Mouse (Mus musculus) intestine, embryonic 14.5 days (tissue): Measurements from ENCODE around the gene Gk2. TPM values are rescaled to one million over a fixed set of nuclear protein-coding genes. Genes with fewer than 3 reads are reported as not detected.

Source experiments
- ATAC-seq: fragments of 200-750 bp; cut with Nextera tagmentation; replicated peaks from 2 replicates; pipeline ENCODE4 v1.8.0; 2017; ENCODE audit warnings: low read depth, moderate number of reproducible peaks, moderate TSS enrichment, moderate library complexity; ENCODE audit not compliant: low FRiP score, low TSS enrichment
- DNase-seq: peaks from one replicate; pipeline ENCODE4 v3.0.0-alpha.2; 2018; ENCODE audit warnings: low spot score
- H3K27ac ChIP-seq: fragments of 300-500 bp; sonication (generic); 2 replicates; pipeline ENCODE4 v1.5.1; 2014; ENCODE audit warnings: low read depth, mild to moderate bottlenecking, control low read depth
- H3K27me3 ChIP-seq: fragments of 300-500 bp; sonication (generic); replicated peaks from 2 replicates; pipeline ENCODE4 v1.6.1; 2014; ENCODE audit warnings: low read length, control low read depth; ENCODE audit not compliant: control insufficient read depth, insufficient read depth
- H3K36me3 ChIP-seq: fragments of 300-500 bp; sonication (generic); 2 replicates; pipeline ENCODE4 v1.6.1; 2014; ENCODE audit warnings: low read length, control low read depth; ENCODE audit not compliant: control insufficient read depth, insufficient read depth
- H3K4me1 ChIP-seq: fragments of 300-500 bp; sonication (generic); replicated peaks from 2 replicates; pipeline ENCODE4 v1.6.1; 2014; ENCODE audit warnings: low read length, control low read depth, mixed read lengths; ENCODE audit not compliant: control insufficient read depth, insufficient read depth
- H3K4me2 ChIP-seq: fragments of 300-500 bp; sonication (generic); 2 replicates; pipeline ENCODE4 v1.6.1; 2014; ENCODE audit warnings: low read length
- H3K4me3 ChIP-seq: fragments of 300-500 bp; sonication (generic); 2 replicates; pipeline ENCODE4 v1.5.1; 2014; ENCODE audit warnings: low read depth, low read length, control low read depth, mixed read lengths
- H3K9ac ChIP-seq: fragments of 300-500 bp; sonication (generic); 2 replicates; pipeline ENCODE4 v1.6.1; 2014; ENCODE audit warnings: mild to moderate bottlenecking, low read length
- H3K9me3 ChIP-seq: fragments of 300-500 bp; sonication (generic); 2 replicates; pipeline ENCODE4 v1.6.1; 2016; ENCODE audit warnings: low read length, control low read depth; ENCODE audit not compliant: control insufficient read depth
- WGBS: fragments of 180-500 bp; shearing (Covaris S2); extraction: QIAGEN DNeasy Blood & Tissue Kit; methylation state at CpG from one replicate; pipeline ENCODE4 v1.1.7; 2014; 5-methylcytosine and 5-hydroxymethylcytosine counted together
- polyA plus RNA-seq: library from polyadenylated mRNA; unstranded; fragments of >200 nt; fragmentation: Nextera tagmentation; extraction: Ambion mirVana; gene quantifications from 2 replicates; pipeline ENCODE4 v1.2.1, GENCODE M21; 2014

Gene Gk2
- polyA plus RNA-seq, 1 experiment from 2014 or later: 0.27 TPM

DNA sequence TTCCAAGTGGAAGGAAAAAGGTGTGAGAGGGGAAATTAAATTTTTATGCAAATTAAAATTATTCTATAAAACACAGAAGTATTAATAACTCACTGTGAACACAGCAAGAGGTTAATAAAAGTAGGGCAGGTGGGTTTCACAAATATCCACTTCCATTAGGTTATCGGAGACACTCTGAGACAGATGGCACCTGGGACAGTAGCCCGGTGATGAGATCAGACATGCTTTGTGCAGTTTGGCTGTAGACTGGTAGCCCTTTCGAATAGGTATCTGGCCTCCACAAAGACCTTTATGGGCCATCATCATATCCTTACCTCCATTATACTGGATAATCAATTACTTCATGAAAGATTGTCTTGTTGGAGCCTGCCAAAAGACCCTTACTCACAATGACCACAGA, 6.0 kb upstream of the Gk2 start:
- DNase-seq (no peak), ATAC-seq (no peak)
- H3K9me3 ChIP-seq: no peaks in the 10 kb centered on the region
- 93% methylated on average over 3 of the region's 3 CpGs for WGBS
- no peak overlapping the region for H3K4me2 ChIP-seq
- no peaks in the 10 kb centered on the region for H3K27me3 ChIP-seq
- no peaks in the 10 kb centered on the region for H3K4me1 ChIP-seq
- no peak overlapping the region for H3K4me3 ChIP-seq
- no peak overlapping the region for H3K9ac ChIP-seq
- no peaks in the 10 kb centered on the region for H3K36me3 ChIP-seq
- no peak overlapping the region for H3K27ac ChIP-seq

- no peaks in the 10 kb centered on the region for H3K4me1 ChIP-seq
- H3K27ac ChIP-seq: no peak overlapping the region
- no peaks in the 10 kb centered on the region for H3K9me3 ChIP-seq
- no peaks in the 10 kb centered on the region for H3K36me3 ChIP-seq
- 84% methylated on average over 4 of the region's 4 CpGs for WGBS
- no peak overlapping the region for H3K4me3 ChIP-seq
- ATAC-seq (no peak), DNase-seq (no peak)
- no peak overlapping the region for H3K4me2 ChIP-seq
- H3K27me3 ChIP-seq: no peaks in the 10 kb centered on the region
- no peak overlapping the region for H3K9ac ChIP-seq
Measured at GRCm38 (mm10) chr5:97451451-97451850, 5.4 kb downstream of the Gk2 start.

GRCm38 (mm10) chr5:97444191-97444590, 12.6 kb downstream of the Gk2 start:
- 61% methylated on average over 1 of the region's 1 CpGs for WGBS
- H3K4me1 ChIP-seq: no peaks in the 10 kb centered on the region
- H3K4me2 ChIP-seq: no peak overlapping the region
- ATAC-seq: no peak
- H3K9me3 ChIP-seq: no peaks in the 10 kb centered on the region
- H3K9ac ChIP-seq: no peak overlapping the region
- no peak overlapping the region for H3K27ac ChIP-seq
- DNase-seq: no peak
- no peak overlapping the region for H3K4me3 ChIP-seq
- no peaks in the 10 kb centered on the region for H3K36me3 ChIP-seq
- no peaks in the 10 kb centered on the region for H3K27me3 ChIP-seq

- WGBS: 87% methylated on average over 2 of the region's 2 CpGs
- DNase-seq: no peak
- no peak overlapping the region for H3K4me2 ChIP-seq
Measured at GRCm38 (mm10) chr5:97432512-97432911, 24.3 kb downstream of the Gk2 start.

GRCm38 (mm10) chr5:97429976-97430375, 26.8 kb downstream of the Gk2 start:
- no peaks in the 10 kb centered on the region for H3K9me3 ChIP-seq
- 78% methylated on average over 9 of the region's 9 CpGs for WGBS
- H3K27ac ChIP-seq: no peak overlapping the region
- H3K4me2 ChIP-seq: no peak overlapping the region
- no peak overlapping the region for H3K9ac ChIP-seq
- no peak overlapping the region for H3K4me3 ChIP-seq
- no peaks in the 10 kb centered on the region for H3K4me1 ChIP-seq
- no peaks in the 10 kb centered on the region for H3K27me3 ChIP-seq
- DNase-seq (no peak), ATAC-seq (no peak)
- H3K36me3 ChIP-seq: no peaks in the 10 kb centered on the region

More at GRCm38 (mm10) chr5:97432512-97432911, 24.3 kb downstream of the Gk2 start:
- no peak overlapping the region for H3K9ac ChIP-seq
- no peaks in the 10 kb centered on the region for H3K36me3 ChIP-seq
- no peak overlapping the region for H3K27ac ChIP-seq
- no peaks in the 10 kb centered on the region for H3K27me3 ChIP-seq
- no peaks in the 10 kb centered on the region for H3K9me3 ChIP-seq
- no peaks in the 10 kb centered on the region for H3K4me1 ChIP-seq
- no peak for ATAC-seq
- no peak overlapping the region for H3K4me3 ChIP-seq

DNA sequence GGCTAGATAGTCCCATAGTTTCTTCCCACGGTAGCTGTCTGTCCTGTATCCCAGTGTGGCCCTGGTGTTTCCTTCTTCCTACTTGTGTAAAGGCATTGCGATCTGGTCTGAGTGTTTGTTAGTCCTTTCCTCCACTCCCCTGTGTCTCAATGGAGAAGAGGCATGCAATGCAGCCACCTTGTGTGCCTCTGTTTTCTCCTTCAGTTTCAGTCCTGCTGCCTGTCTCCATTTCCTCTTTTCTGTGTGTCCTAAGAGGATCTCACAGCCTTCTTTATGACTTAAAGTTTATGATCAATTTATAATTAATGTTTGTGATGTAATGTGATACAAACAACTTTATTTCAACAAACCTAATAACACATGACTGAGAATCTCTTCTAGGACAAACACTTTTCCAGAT, 35.2 kb downstream of the Gk2 start:
- Histone ChIP-seq H3K36me3 (no peaks in the 10 kb centered on the region), H3K27me3 (no peaks in the 10 kb centered on the region), H3K27ac (no peak overlapping the region), H3K9ac (no peak overlapping the region), H3K9me3 (no peaks in the 10 kb centered on the region), H3K4me2 (no peak overlapping the region), H3K4me3 (no peak overlapping the region), H3K4me1 (no peaks in the 10 kb centered on the region)
- DNase-seq (no peak), ATAC-seq (no peak)
- WGBS: 83% methylated on average over 2 of the region's 2 CpGs

DNA sequence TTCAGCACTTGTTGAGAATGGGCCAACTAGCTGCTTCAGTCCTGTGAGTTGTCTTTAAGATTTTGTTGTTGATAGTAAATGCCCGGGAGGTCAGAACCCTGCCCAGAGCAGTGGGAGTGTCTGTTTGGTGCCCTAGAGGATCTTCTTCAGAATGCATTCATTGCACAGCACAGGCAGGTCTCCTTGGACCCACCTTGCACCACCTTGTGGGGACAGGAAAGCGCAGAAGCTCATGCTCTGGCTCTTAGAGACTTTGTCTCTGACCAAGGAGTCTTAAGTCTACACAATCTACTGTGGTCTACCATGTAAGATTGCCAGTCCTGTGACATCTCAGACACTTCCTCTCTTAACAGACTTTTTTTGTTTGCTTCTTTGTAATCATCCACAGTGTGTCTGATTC, 39.6 kb downstream of the Gk2 start:
- WGBS: 57% methylated on average over 2 of the region's 2 CpGs
- H3K36me3 ChIP-seq: no peaks in the 10 kb centered on the region
- no peak overlapping the region for H3K27ac ChIP-seq
- DNase-seq (no peak), ATAC-seq (no peak)
- H3K9ac ChIP-seq: no peak overlapping the region
- no peak overlapping the region for H3K4me2 ChIP-seq
- H3K9me3 ChIP-seq: no peaks in the 10 kb centered on the region
- H3K4me1 ChIP-seq: no peaks in the 10 kb centered on the region
- H3K27me3 ChIP-seq: no peaks in the 10 kb centered on the region
- H3K4me3 ChIP-seq: no peak overlapping the region

DNA sequence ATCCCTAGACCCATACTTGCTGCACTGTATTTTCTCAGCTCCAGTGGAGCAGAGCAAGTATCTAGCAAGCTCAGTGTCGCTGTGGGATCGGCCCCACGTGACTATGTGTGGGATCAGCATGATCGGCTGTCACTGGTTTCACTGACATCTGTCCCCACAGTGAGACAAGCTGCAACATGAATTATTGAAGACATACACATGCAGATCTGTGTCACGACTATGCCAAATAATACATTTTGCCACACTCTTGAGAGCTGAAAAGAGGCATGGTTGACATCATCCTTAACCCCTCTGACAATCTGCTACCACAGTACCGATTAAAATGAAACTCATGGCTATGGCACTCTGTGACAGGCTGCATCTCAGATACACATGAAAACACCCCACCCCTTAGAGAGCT, 41.0 kb downstream of the Gk2 start:
- Histone ChIP-seq H3K4me2 (no peak overlapping the region), H3K4me1 (no peaks in the 10 kb centered on the region), H3K27ac (no peak overlapping the region), H3K4me3 (no peak overlapping the region), H3K27me3 (no peaks in the 10 kb centered on the region), H3K36me3 (no peaks in the 10 kb centered on the region), H3K9me3 (no peaks in the 10 kb centered on the region), H3K9ac (no peak overlapping the region)
- ATAC-seq: no peak
- no peak for DNase-seq
- 86% methylated on average over 6 of the region's 6 CpGs for WGBS

- WGBS: 81% methylated on average over 3 of the region's 3 CpGs
- ATAC-seq: no peak
Measured at GRCm38 (mm10) chr5:97413716-97414115, 43.1 kb downstream of the Gk2 start.

More at GRCm38 (mm10) chr5:97413716-97414115, 43.1 kb downstream of the Gk2 start:
- Histone ChIP-seq H3K36me3 (no peaks in the 10 kb centered on the region), H3K27ac (no peak overlapping the region), H3K9ac (no peak overlapping the region), H3K4me3 (no peak overlapping the region), H3K4me2 (no peak overlapping the region), H3K9me3 (no peaks in the 10 kb centered on the region), H3K4me1 (no peaks in the 10 kb centered on the region), H3K27me3 (no peaks in the 10 kb centered on the region)
- DNase-seq: no peak
